Mouse (Mus musculus) midbrain, embryonic 13.5 days (tissue): ENCODE measurements around the gene Abcd2. TPM values are rescaled to one million over a fixed set of nuclear protein-coding genes. Genes with fewer than 3 reads are reported as not detected.
A peak's percentile ranks its signal among the peaks of the same experiment; 100 is the strongest.

Source experiments
- ATAC-seq: fragments of 200-750 bp; cut with Nextera tagmentation; 2 replicates; pipeline ENCODE4 v1.8.0; 2017; ENCODE audit warnings: mild to moderate bottlenecking, moderate TSS enrichment, moderate library complexity
- H3K27ac ChIP-seq: fragments of 300-500 bp; sonication (generic); 2 replicates; pipeline ENCODE4 v1.5.1; 2015; ENCODE audit warnings: inconsistent platforms, mild to moderate bottlenecking, moderate library complexity
- H3K27me3 ChIP-seq: fragments of 300-500 bp; sonication (generic); 2 replicates; pipeline ENCODE4 v1.6.1; 2015; ENCODE audit warnings: mild to moderate bottlenecking, inconsistent platforms
- H3K36me3 ChIP-seq: fragments of 300-500 bp; sonication (generic); 2 replicates; pipeline ENCODE4 v1.6.1; 2015; ENCODE audit warnings: mild to moderate bottlenecking, inconsistent platforms
- H3K4me1 ChIP-seq: fragments of 300-500 bp; sonication (generic); replicated peaks from 2 replicates; pipeline ENCODE4 v1.6.1; 2015; ENCODE audit warnings: inconsistent platforms
- H3K4me2 ChIP-seq: fragments of 300-500 bp; sonication (generic); replicated peaks from 2 replicates; pipeline ENCODE4 v1.6.1; 2015; ENCODE audit warnings: moderate library complexity, mild to moderate bottlenecking, inconsistent platforms
- H3K4me3 ChIP-seq: fragments of 300-500 bp; sonication (generic); replicated peaks from 2 replicates; pipeline ENCODE4 v1.5.1; 2015; ENCODE audit warnings: mild to moderate bottlenecking, inconsistent platforms
- H3K9ac ChIP-seq: fragments of 300-500 bp; sonication (generic); replicated peaks from 2 replicates; pipeline ENCODE4 v1.6.1; 2015; ENCODE audit warnings: mild to moderate bottlenecking, inconsistent platforms
- H3K9me3 ChIP-seq: fragments of 300-500 bp; sonication (generic); 2 replicates; pipeline ENCODE4 v1.6.1; 2016; ENCODE audit warnings: mild to moderate bottlenecking, inconsistent platforms
- WGBS: fragments of 180-500 bp; shearing (Covaris S2); methylation state at CpG from one replicate; pipeline ENCODE4 v1.1.7; 2015; 5-methylcytosine and 5-hydroxymethylcytosine counted together
- polyA plus RNA-seq: library from polyadenylated mRNA; unstranded; fragments of >200 nt; fragmentation: Nextera tagmentation; extraction: Ambion mirVana; gene quantifications from 2 replicates; pipeline ENCODE4 v1.2.1, GENCODE M21; 2015

Gene Abcd2
- 18.6 and 18.8 TPM in 2 replicates for polyA plus RNA-seq

GRCm38 (mm10) chr15:91191412-91192222 is at the start of gene Abcd2:
Gene Abcd2, minus strand, starts transcription at chr15:91191799.
- peak within 1 kb of the TSS; percentile 81 for H3K4me2 ChIP-seq
- WGBS, result under 1% methylated on average over 22 of the region's 22 CpGs
- no peaks in the 10 kb centered on the region; the same call in 1 of the 2 replicates for H3K27me3 ChIP-seq
- H3K9me3 ChIP-seq, result no peaks in the 10 kb centered on the region
- H3K4me1 ChIP-seq, result peaks cover 39% of the 10 kb centered on the region
- no peaks in the 10 kb centered on the region for H3K36me3 ChIP-seq
- peak within 1 kb of the TSS; percentile 69 for H3K9ac ChIP-seq
- peak within 1 kb of the TSS; percentile 55 for H3K4me3 ChIP-seq
- peak within 1 kb of the TSS; percentile 87 for H3K27ac ChIP-seq
- peak; percentile 96 for ATAC-seq

DNA sequence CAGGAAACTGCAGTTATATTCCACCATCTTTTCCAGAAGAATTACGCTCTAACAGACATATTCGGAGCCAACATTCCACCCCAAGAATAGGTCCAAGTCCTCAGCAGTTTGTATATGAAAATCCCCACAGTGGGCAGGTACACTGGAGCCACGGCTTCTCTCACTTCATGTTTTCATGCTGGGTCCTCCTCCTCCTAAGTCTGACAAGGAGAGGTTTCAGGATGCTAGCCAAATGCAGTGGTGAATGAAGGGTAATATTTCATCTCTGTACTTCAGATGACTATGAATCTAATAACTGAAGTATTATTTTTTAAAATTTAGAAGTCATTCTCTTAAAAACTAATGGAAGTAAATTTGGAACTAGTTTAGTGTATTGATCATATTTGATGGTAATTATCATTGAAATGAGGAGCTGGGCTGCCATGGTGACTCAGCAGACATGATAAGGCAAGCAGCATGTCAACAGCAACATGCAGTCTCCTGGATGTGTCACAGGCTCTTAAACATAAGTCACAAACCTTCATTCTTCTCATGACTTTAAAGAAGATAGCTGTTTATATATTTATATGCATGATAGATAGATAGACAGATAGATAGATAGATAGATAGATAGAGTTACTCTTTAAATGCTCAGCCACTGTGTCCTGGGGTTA is 49.2 kb upstream of the Abcd2 start:
- no peaks in the 10 kb centered on the region for H3K4me1 ChIP-seq
- no peak overlapping the region for H3K9ac ChIP-seq
- H3K36me3 ChIP-seq, result no peaks in the 10 kb centered on the region
- no peak overlapping the region for H3K4me3 ChIP-seq
- no peak overlapping the region for H3K4me2 ChIP-seq
- H3K9me3 ChIP-seq, result no peaks in the 10 kb centered on the region
- WGBS, result 94% methylated on average over 3 of the region's 3 CpGs
- no peak for ATAC-seq
- no peaks in the 10 kb centered on the region for H3K27me3 ChIP-seq
- H3K27ac ChIP-seq, result no peak overlapping the region

DNA sequence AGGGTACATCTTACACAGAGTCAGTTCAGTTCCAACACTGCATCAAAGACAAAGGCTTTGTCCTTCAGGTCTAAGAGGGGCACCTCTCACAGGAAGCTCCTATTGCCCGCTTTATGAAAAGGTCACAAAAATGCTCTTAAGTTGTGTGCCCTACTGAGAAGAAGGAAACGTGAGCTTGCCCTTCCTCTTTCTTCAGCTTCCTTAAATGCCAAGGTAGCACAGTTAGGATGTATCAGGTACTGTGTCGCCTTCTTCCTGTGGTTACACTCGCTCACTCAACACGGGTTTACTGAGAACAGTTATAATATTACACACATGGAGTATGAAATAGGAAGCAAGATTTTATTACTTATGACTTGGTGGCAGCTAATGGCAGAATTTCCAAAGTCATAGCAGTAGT is 45.7 kb upstream of the Abcd2 start:
- no peak overlapping the region for H3K4me3 ChIP-seq
- no peaks in the 10 kb centered on the region for H3K36me3 ChIP-seq
- no peaks in the 10 kb centered on the region for H3K27me3 ChIP-seq
- no peak overlapping the region for H3K27ac ChIP-seq
- WGBS, result 89% methylated on average over 5 of the region's 5 CpGs
- no peaks in the 10 kb centered on the region for H3K4me1 ChIP-seq
- no peak overlapping the region for H3K9ac ChIP-seq
- no peaks in the 10 kb centered on the region for H3K9me3 ChIP-seq
- H3K4me2 ChIP-seq, result no peak overlapping the region
- no peak for ATAC-seq

- no peak overlapping the region for H3K4me2 ChIP-seq
- H3K27ac ChIP-seq, result no peak overlapping the region
- 93% methylated on average over 5 of the region's 5 CpGs for WGBS
- no peaks in the 10 kb centered on the region for H3K4me1 ChIP-seq
- H3K36me3 ChIP-seq, result no peaks in the 10 kb centered on the region
- ATAC-seq, result no peak
- H3K4me3 ChIP-seq, result no peak overlapping the region
- no peaks in the 10 kb centered on the region for H3K9me3 ChIP-seq
- H3K9ac ChIP-seq, result no peak overlapping the region
- no peaks in the 10 kb centered on the region for H3K27me3 ChIP-seq
Observed at GRCm38 (mm10) chr15:91206518-91206917, 14.9 kb upstream of the Abcd2 start.

- no peak overlapping the region for H3K27ac ChIP-seq
- H3K4me1 ChIP-seq, result no peaks in the 10 kb centered on the region
- 89% methylated on average over 3 of the region's 3 CpGs for WGBS
- H3K27me3 ChIP-seq, result no peaks in the 10 kb centered on the region
- no peak overlapping the region for H3K4me2 ChIP-seq
- no peak overlapping the region for H3K9ac ChIP-seq
- no peaks in the 10 kb centered on the region for H3K9me3 ChIP-seq
- H3K36me3 ChIP-seq, result no peaks in the 10 kb centered on the region
- no peak overlapping the region for H3K4me3 ChIP-seq
- ATAC-seq, result no peak
Observed at GRCm38 (mm10) chr15:91203521-91203920, 11.9 kb upstream of the Abcd2 start.

- H3K4me1 ChIP-seq, result no peaks in the 10 kb centered on the region
- 96% methylated on average over 1 of the region's 1 CpGs for WGBS
- H3K4me2 ChIP-seq, result no peak overlapping the region
- H3K27me3 ChIP-seq, result no peaks in the 10 kb centered on the region
- H3K27ac ChIP-seq, result no peak overlapping the region
- no peak overlapping the region for H3K9ac ChIP-seq
- H3K4me3 ChIP-seq, result no peak overlapping the region
- no peaks in the 10 kb centered on the region for H3K36me3 ChIP-seq
- no peak for ATAC-seq
- no peaks in the 10 kb centered on the region for H3K9me3 ChIP-seq
Observed at GRCm38 (mm10) chr15:91202486-91202885, 10.9 kb upstream of the Abcd2 start.

DNA sequence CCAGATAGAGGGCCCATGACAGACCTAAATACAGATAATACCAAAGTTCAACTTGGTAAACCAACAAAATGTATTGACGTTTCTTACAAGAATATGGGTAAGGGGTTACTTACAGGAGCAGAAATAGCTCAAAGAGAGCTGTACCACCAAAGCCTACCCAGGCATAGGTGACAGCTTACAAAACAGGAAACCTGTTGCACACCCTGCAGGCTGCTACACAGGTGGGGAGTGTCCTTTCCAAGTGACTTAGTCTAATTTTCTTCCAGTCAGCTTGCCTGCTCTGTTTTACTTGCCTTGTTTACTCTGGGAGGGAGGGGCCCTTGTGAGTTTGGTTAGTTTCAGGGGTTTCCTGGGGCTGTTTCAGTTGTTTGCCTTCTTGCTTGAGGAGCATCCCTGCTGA is 9.2 kb upstream of the Abcd2 start:
- Histone ChIP-seq H3K4me2 (no peak overlapping the region), H3K9me3 (no peaks in the 10 kb centered on the region), H3K4me3 (no peak overlapping the region), H3K27ac (no peak overlapping the region), H3K4me1 (no peaks in the 10 kb centered on the region), H3K27me3 (no peaks in the 10 kb centered on the region), H3K36me3 (no peaks in the 10 kb centered on the region), H3K9ac (no peak overlapping the region)
- ATAC-seq, result no peak
- whole genome bisulfite sequencing, result 96% methylated on average over 1 of the region's 1 CpGs

DNA sequence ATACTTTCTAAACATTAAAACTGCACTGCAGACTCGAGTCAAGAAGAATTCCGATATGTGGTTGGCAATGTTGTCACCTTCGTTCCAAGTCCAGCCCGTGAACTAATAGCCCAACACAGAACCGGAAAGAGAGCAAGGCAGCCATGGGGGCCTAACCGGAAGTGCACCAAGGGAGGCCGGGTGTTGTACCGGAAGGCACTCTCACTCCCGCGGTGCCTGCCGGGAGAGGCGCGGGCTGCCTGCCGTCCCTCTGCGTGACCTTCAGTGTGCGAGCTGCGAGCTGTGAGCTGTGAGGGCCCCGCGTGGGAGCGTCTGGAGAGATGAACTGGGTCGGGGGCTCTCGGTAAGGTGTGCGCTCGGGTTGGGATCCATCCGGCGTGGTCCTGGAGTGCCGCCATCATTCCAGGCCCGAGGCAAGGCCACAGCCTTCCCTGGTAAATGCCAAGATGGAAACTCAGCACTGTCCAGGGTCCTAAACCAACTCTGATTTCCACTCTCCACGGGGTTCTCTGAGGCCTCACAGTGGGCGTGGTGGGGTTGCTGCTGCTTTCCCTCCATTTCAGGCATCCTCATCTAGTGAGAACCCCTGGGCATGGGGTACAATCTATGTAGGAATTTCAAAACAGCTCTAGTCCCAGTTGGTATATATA is 7.8 kb upstream of the Abcd2 start, which contains the start of gene CN725425:
Gene CN725425 (plus strand): TSS at position 239 of the 650 bp plus-strand sequence.
- 94% methylated on average over 30 of the region's 30 CpGs for WGBS
- Histone ChIP-seq H3K27ac (no peak within 1 kb of the TSS), H3K36me3 (no peaks in the 10 kb centered on the region), H3K4me2 (no peak within 1 kb of the TSS), H3K4me3 (no peak within 1 kb of the TSS), H3K27me3 (no peaks in the 10 kb centered on the region), H3K4me1 (no peaks in the 10 kb centered on the region), H3K9ac (no peak within 1 kb of the TSS), H3K9me3 (no peaks in the 10 kb centered on the region)
- no peak for ATAC-seq

DNA sequence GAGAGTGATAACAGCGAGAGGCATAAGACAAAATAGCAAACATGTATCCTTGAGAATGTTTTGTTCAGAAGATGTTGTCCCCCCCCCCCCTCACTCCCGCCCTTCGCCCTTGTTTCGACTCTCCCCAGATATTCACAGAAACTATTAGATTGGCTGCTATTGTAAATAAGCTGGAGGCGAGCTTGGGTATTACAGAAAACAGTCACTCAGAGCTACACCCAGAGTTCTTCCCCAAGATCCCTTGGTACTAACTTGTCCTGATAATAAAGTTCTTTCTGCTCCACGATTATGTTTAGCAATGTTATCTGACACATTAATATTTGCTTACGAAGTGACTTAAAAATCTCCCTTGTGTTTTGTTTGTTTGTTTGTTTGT is 612 bp upstream of the Abcd2 start:
- Histone ChIP-seq H3K9ac (peak overlapping the region; percentile 50), H3K4me3 (peak overlapping the region; percentile 55), H3K4me1 (peaks cover 39% of the 10 kb centered on the region), H3K27me3 (no peaks in the 10 kb centered on the region; the same call in 1 of the 2 replicates), H3K27ac (peak overlapping the region; percentile 87), H3K4me2 (peak overlapping the region; percentile 81), H3K36me3 (no peaks in the 10 kb centered on the region), H3K9me3 (no peaks in the 10 kb centered on the region)
- 12% methylated on average over 7 of the region's 7 CpGs for WGBS
- ATAC-seq, result peak; percentile 62; the same call in 1 of the 2 replicates

DNA sequence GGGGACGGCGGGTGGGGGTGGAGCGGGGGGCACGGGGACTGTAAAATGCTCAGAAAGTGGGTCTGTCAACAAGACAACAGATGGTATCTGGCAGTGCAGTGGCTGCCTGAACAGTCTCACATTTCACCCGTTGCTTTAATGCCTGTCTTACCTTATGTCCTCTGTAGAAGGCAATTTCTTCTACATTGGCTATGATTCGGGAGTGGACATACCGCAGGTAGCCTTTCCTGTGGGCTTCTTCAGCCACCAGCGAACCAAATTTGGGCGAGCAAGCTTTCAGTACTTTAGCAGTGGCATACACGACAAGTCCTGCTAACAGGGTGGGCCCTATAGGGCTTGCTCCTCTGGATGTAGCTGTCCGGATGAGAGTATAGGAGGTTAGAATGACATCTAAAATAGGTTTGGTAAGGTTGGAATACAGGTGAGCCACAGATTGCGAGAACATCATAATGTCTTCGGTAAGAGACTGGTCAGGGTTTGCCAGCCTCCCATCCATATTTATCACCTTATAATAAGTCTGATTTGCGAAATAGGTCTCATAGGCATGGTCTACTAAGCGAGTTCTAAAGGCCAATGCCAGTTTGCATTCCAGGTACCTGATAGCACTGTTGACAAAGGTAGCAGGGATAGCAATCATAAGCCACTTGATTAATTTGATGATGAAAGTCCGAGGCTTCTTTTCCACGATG is 936 bp downstream of the Abcd2 start:
- no peaks in the 10 kb centered on the region for H3K36me3 ChIP-seq
- H3K4me3 ChIP-seq, result peak overlapping the region; percentile 55
- peak overlapping the region; percentile 87 for H3K27ac ChIP-seq
- no peaks in the 10 kb centered on the region; the same call in 1 of the 2 replicates for H3K27me3 ChIP-seq
- ATAC-seq, result peak; percentile 34; the same call in 1 of the 2 replicates
- peaks cover 39% of the 10 kb centered on the region for H3K4me1 ChIP-seq
- H3K9ac ChIP-seq, result peak overlapping the region; percentile 69
- WGBS, result 13% methylated on average over 17 of the region's 17 CpGs
- H3K4me2 ChIP-seq, result peak overlapping the region; percentile 81
- no peaks in the 10 kb centered on the region for H3K9me3 ChIP-seq

DNA sequence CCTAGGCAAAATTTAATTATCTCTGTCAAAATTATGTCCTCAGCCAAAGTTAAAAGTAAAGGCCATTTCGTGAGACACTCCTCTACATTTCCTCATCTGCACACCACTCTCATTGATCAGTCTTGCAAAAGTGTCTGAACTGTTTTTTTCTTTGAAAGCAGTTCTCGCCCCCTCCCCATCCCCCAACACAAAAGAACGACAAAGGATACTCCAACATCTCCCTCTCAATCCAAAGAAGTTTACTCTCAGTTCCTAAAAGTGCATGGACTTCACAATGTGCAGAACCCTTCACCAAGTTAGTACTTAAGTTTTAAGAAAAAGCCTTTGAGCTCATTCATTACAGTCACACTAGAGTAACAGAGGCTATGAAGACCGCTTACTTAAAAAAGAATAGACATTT is 1.6 kb downstream of the Abcd2 start:
- no peak for ATAC-seq
- Histone ChIP-seq H3K4me2 (peak overlapping the region; percentile 81), H3K27me3 (no peaks in the 10 kb centered on the region; the same call in 1 of the 2 replicates), H3K4me3 (peak overlapping the region; percentile 55), H3K9ac (peak overlapping the region; percentile 69), H3K27ac (peak overlapping the region; percentile 87; the same call in 1 of the 2 replicates), H3K4me1 (peaks cover 39% of the 10 kb centered on the region), H3K36me3 (no peaks in the 10 kb centered on the region), H3K9me3 (no peaks in the 10 kb centered on the region)
- 5% methylated on average over 4 of the region's 4 CpGs for WGBS
